Mouse (Mus musculus): ENCODE measurements around the gene Il13ra1. TPM values are rescaled to one million over a fixed set of nuclear protein-coding genes. Genes with fewer than 3 reads are reported as not detected.

Il13ra1 gene
- polyA plus RNA-seq (2012; rRNA removed; ENCODE audit: low replicate concordance) = 4.3 and 4.7 TPM in 2 replicates

GRCm38 (mm10) chrX:36111622-36112421 lies at the start of gene Il13ra1:
Il13ra1 (plus strand) TSS chrX:36112110.

GRCm38 (mm10) chrX:36195736-36196525 lies 84.0 kb downstream of the Il13ra1 start, which contains the start of gene Zcchc12:
Zcchc12 (plus strand) TSS chrX:36195904.

Other genes with a start within 250 kb of the Il13ra1 start
- 0.15 and 0.76 TPM in 2 replicates for gene Dock11, start 223.3 kb upstream of the Il13ra1 start, polyA plus RNA-seq (2012; rRNA removed; ENCODE audit: low replicate concordance)
- 0.17 and 0.21 TPM in 2 replicates for gene Zcchc12, start 83.8 kb downstream of the Il13ra1 start, polyA plus RNA-seq (2012; rRNA removed; ENCODE audit: low replicate concordance)
- gene Lonrf3, start 216.2 kb downstream of the Il13ra1 start, polyA plus RNA-seq (2012; rRNA removed; ENCODE audit: low replicate concordance) = 0.34 and 2.8 TPM in 2 replicates